Mouse (Mus musculus) inflammation-experienced regulatory T-cells, adult 6 months (primary cell): ENCODE measurements at regions not wholly inside any gene's neighbourhood (a gene's known extent, or its start where the extent isn't known, plus 50 kb on each side); places are given as distances from the start of the nearest gene placed in this dataset.
"Not testable (repeated sequence)": the region's sequence is repeated elsewhere in the genome, so short reads cannot be mapped to it uniquely, and the experiment has no call there.

Source experiments
- ATAC-seq: one replicate; pipeline ENCODE4 v1.8.0; 2017

GRCm38 (mm10) chr1:194565574-194565973 is 52.4 kb upstream of the Plxna2 start:
- ATAC-seq: no peak

- ATAC-seq: no peak
Observed at GRCm38 (mm10) chr1:194563946-194564345, 54.1 kb upstream of the Plxna2 start.

GRCm38 (mm10) chr1:194561098-194561497 is 56.9 kb upstream of the Plxna2 start:
- no peak for ATAC-seq

- no peak for ATAC-seq
Observed at GRCm38 (mm10) chr1:194548661-194549060, 69.4 kb upstream of the Plxna2 start.

GRCm38 (mm10) chr1:194548243-194548642 is 69.8 kb upstream of the Plxna2 start:
- ATAC-seq: no peak

- no peak for ATAC-seq
Observed at GRCm38 (mm10) chr1:194540923-194541322, 77.1 kb upstream of the Plxna2 start.

GRCm38 (mm10) chr1:194527342-194528165 is 90.5 kb upstream of the Plxna2 start:
- no peak for ATAC-seq

GRCm38 (mm10) chr1:194524976-194525375 is 93.0 kb upstream of the Plxna2 start:
- ATAC-seq: no peak

- no peak for ATAC-seq
Observed at GRCm38 (mm10) chr1:194521216-194521615, 96.8 kb upstream of the Plxna2 start.

GRCm38 (mm10) chr1:194519509-194520220 is 98.4 kb upstream of the Plxna2 start:
- ATAC-seq: no peak

GRCm38 (mm10) chr1:194516136-194516535 is 101.9 kb upstream of the Plxna2 start:
- no peak for ATAC-seq

- no peak for ATAC-seq
Observed at GRCm38 (mm10) chr1:194508314-194508713, 109.7 kb upstream of the Plxna2 start.

GRCm38 (mm10) chr1:194505826-194506225 is 112.2 kb upstream of the Plxna2 start:
- no peak for ATAC-seq

- ATAC-seq: no peak
Observed at GRCm38 (mm10) chr1:194504207-194504606, 113.8 kb upstream of the Plxna2 start.

GRCm38 (mm10) chr1:194503517-194503916 is 114.5 kb upstream of the Plxna2 start:
- ATAC-seq: no peak

- ATAC-seq: no peak
Observed at GRCm38 (mm10) chr1:194496424-194496823, 121.6 kb upstream of the Plxna2 start.

GRCm38 (mm10) chr1:194491111-194491510 is 126.9 kb upstream of the Plxna2 start:
- ATAC-seq: no peak

- ATAC-seq: no peak
Observed at GRCm38 (mm10) chr1:194488126-194488525, 129.9 kb upstream of the Plxna2 start.

- no peak for ATAC-seq
Observed at GRCm38 (mm10) chr1:194482717-194483059, 135.3 kb upstream of the Plxna2 start.

GRCm38 (mm10) chr1:194482001-194482716 is 135.9 kb upstream of the Plxna2 start:
- no peak for ATAC-seq

GRCm38 (mm10) chr1:194471281-194471680 is 146.7 kb upstream of the Plxna2 start:
- not testable (repeated sequence) for ATAC-seq

GRCm38 (mm10) chr1:194452480-194452879 is 165.5 kb upstream of the Plxna2 start:
- ATAC-seq: no peak

GRCm38 (mm10) chr1:194443681-194444080 is 174.3 kb upstream of the Plxna2 start:
- no peak for ATAC-seq
